Mouse (Mus musculus) kidney, adult 2 months (tissue): ENCODE measurements around the gene Ankrd24.

Experiments used
- CTCF ChIP-seq: fragments of 200-500 bp; conservative IDR thresholded peaks from 2 replicates; pipeline ENCODE4 v1.5.1; 2011; ENCODE audit warnings: low read depth, mild to moderate bottlenecking, control low read depth, low read length, moderate library complexity, mixed read lengths; ENCODE audit not compliant: insufficient read depth, insufficient read length
- POLR2A ChIP-seq: fragments of 200-500 bp; IDR thresholded peaks from one replicate; pipeline ENCODE4 v1.6.1; 2011; ENCODE audit warnings: low read depth, low read length, control low read depth

DNA sequence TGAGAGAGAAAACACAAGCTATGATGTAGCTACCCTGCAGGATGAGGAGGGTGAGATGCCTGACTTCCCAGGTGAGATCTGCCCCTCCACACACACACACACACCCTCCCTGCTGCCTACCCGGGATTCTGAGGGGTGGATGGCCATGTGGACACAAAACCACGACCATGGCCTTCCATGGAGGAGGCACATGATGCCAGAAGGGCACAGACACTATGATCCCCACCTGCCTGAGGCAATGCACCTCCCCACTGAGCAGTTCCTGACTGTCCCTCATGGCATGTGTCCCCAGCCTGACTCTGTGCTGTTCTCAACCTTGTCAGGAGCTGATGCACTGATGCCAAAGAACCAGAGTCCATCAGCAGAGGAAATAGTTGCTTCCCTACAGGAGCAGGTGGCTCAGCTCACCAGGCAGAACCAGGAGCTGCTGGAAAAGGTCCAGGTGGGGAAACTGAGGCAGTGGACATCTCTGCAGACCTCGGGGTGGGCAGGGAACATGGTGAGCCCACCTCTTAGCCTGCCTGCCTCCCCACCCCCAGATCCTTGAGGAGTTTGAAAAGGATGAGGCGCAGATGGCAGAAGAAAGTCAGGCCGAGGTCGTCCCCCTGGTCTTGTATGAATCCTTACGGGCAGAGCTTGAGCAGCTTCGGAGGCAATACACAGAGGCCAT lies 13.8 kb downstream of the Ankrd24 start:
- TF ChIP-seq CTCF, result no peak
- no peak for TF ChIP-seq POLR2A
